Mouse (Mus musculus) heart, embryonic 12.5 days (tissue): ENCODE results near the gene Unc119b. TPM values are rescaled to one million over a fixed set of nuclear protein-coding genes. Genes with fewer than 3 reads are reported as not detected.
"Not testable (repeated sequence)": the region's sequence is repeated elsewhere in the genome, so short reads cannot be mapped to it uniquely, and the experiment has no call there.

Experiments
- ATAC-seq: fragments of 200-750 bp; cut with Nextera tagmentation; 2 replicates; pipeline ENCODE4 v1.8.0; 2017; ENCODE audit warnings: moderate TSS enrichment, moderate library complexity; ENCODE audit not compliant: insufficient number of reproducible peaks, low FRiP score
- H3K27ac ChIP-seq: fragments of 300-500 bp; sonication (generic); 2 replicates; pipeline ENCODE4 v1.5.1; 2016; ENCODE audit warnings: mild to moderate bottlenecking, moderate library complexity; ENCODE audit not compliant: poor library complexity, severe bottlenecking
- H3K27me3 ChIP-seq: fragments of 300-500 bp; sonication (generic); replicated peaks from 2 replicates; pipeline ENCODE4 v1.6.1; 2016; ENCODE audit warnings: mild to moderate bottlenecking, moderate library complexity
- H3K36me3 ChIP-seq: fragments of 300-500 bp; sonication (generic); 2 replicates; pipeline ENCODE4 v1.6.1; 2016; ENCODE audit warnings: mild to moderate bottlenecking, moderate library complexity
- H3K4me1 ChIP-seq: fragments of 300-500 bp; sonication (generic); replicated peaks from 2 replicates; pipeline ENCODE4 v1.6.1; 2016; ENCODE audit warnings: mild to moderate bottlenecking
- H3K4me2 ChIP-seq: fragments of 300-500 bp; sonication (generic); 2 replicates; pipeline ENCODE4 v1.6.1; 2016; ENCODE audit warnings: mild to moderate bottlenecking, moderate library complexity
- H3K4me3 ChIP-seq: fragments of 300-500 bp; sonication (generic); 2 replicates; pipeline ENCODE4 v1.5.1; 2016; ENCODE audit warnings: mild to moderate bottlenecking
- H3K9ac ChIP-seq: fragments of 300-500 bp; sonication (generic); 2 replicates; pipeline ENCODE4 v1.6.1; 2016; ENCODE audit warnings: mild to moderate bottlenecking, moderate library complexity
- H3K9me3 ChIP-seq: fragments of 300-500 bp; sonication (generic); replicated peaks from 2 replicates; pipeline ENCODE4 v1.6.1; 2016; ENCODE audit warnings: mild to moderate bottlenecking, moderate library complexity
- WGBS: fragments of 180-500 bp; shearing (Covaris S2); methylation state at CpG from one replicate; pipeline ENCODE4 v1.1.7; 2016; 5-methylcytosine and 5-hydroxymethylcytosine counted together
- polyA plus RNA-seq: library from polyadenylated mRNA; unstranded; fragments of >200 nt; fragmentation: Nextera tagmentation; extraction: Ambion mirVana; gene quantifications from 2 replicates; pipeline ENCODE4 v1.2.1, GENCODE M21; 2016

The Unc119b gene
- polyA plus RNA-seq, 1 experiment from 2014 or later: 23.2 TPM

DNA sequence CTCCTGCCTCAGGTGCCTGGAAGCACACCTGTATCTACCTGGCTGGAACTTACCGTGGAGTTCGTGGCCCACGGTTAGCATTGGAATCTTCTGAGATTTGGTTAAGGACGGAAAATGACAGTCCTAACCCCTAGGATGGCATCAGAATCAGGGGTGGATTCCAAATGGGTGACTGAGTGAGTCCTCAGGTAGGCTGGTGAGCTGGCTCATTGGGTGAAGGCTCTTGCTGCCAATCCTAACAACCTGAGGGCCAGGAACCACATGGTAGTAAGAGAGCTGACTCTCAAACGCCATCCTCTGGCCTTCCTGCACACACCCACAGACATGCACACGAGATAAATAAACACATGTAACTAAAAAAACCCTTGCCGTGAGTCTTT, 32.0 kb upstream of the Unc119b start:
- H3K9ac ChIP-seq: no peak overlapping the region
- H3K36me3 ChIP-seq: no peaks in the 10 kb centered on the region
- no peak for ATAC-seq
- peaks cover 24% of the 10 kb centered on the region for H3K4me1 ChIP-seq
- H3K27me3 ChIP-seq: no peaks in the 10 kb centered on the region
- WGBS: 77% methylated on average over 7 of the region's 7 CpGs
- no peak overlapping the region for H3K4me2 ChIP-seq
- H3K27ac ChIP-seq: 0 out of 2 replicates have a peak overlapping the region, but pooled peaks have one; percentile 25
- H3K9me3 ChIP-seq: no peaks in the 10 kb centered on the region
- no peak overlapping the region for H3K4me3 ChIP-seq

DNA sequence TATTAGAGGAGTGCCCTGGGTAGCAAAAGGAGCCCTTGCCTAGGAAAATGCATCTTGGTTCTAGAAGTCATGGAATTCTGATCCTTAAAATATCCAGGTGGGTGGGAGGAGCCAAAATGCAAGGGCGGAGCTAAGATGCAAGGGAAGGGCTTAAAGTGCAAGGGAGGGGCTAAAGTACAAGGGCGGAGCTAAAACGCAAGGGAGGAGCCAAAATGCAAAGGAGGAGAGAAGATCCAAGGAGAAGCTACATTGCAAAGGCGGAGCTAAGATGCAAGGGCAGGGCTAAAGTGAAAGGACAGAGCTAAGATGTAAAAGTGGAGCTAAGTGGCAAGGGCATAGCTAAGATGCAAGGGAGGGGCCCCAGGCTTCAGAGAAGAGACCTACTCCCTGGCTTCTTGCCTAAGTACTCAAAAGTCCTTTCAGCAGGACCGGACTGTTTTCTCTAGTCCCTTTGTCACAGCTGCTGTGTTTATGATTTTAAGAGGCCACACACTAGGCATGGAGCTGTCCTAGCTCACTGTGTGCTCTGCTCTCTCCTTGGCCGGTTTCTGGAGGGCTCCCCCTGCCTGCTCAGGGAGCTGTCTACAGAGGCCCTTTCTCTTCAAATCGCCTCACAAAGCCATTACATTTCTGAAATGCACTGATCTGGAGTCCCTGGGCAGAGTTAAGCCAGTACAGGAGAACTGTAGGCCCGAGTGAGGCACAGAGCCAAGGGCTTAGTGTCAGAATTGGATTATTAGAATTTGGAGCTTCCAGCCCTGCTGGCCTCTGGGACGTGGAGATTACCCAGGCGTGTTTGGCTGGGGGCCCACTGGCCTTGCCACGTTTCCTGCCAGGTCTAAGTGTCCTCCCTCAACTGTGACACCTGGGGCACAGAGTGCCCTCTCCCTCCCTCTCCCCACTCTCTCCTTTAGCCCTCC, 31.4 kb upstream of the Unc119b start:
- peak overlapping the region; percentile 25; the same call in 1 of the 2 replicates for H3K27ac ChIP-seq
- H3K27me3 ChIP-seq: no peaks in the 10 kb centered on the region
- H3K36me3 ChIP-seq: no peaks in the 10 kb centered on the region
- H3K4me3 ChIP-seq: no peak overlapping the region
- peaks cover 28% of the 10 kb centered on the region for H3K4me1 ChIP-seq
- no peak overlapping the region for H3K4me2 ChIP-seq
- WGBS: 50% methylated on average over 11 of the region's 11 CpGs
- H3K9ac ChIP-seq: no peak overlapping the region
- ATAC-seq: no peak; the same call in 1 of the 2 replicates
- no peaks in the 10 kb centered on the region for H3K9me3 ChIP-seq

DNA sequence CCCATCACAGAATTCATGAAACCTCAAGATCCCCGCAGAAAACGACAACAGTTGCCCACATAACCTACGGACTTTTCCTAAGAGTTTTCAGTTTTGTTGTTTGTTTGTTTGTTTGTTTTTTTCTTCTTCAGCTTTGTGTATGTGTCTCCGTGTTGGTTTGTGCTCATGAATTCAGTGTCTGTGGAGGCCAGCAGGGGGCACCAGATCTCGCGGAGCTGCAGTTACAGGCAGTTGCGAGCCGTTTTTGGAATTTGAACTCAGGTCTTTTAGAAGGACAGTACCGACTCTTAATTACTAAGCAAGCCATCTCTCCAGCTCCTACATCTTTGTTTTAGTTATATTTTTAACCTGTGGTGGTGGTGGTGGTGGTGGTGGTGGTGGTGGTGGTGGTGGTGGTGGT, 30.6 kb upstream of the Unc119b start:
- no peak overlapping the region for H3K4me3 ChIP-seq
- no peak overlapping the region for H3K9ac ChIP-seq
- ATAC-seq: no peak
- peaks cover 30% of the 10 kb centered on the region for H3K4me1 ChIP-seq
- 53% methylated on average over 9 of the region's 9 CpGs for WGBS
- no peak overlapping the region for H3K4me2 ChIP-seq
- no peak overlapping the region for H3K27ac ChIP-seq
- H3K9me3 ChIP-seq: no peaks in the 10 kb centered on the region
- no peaks in the 10 kb centered on the region for H3K27me3 ChIP-seq
- no peaks in the 10 kb centered on the region for H3K36me3 ChIP-seq

DNA sequence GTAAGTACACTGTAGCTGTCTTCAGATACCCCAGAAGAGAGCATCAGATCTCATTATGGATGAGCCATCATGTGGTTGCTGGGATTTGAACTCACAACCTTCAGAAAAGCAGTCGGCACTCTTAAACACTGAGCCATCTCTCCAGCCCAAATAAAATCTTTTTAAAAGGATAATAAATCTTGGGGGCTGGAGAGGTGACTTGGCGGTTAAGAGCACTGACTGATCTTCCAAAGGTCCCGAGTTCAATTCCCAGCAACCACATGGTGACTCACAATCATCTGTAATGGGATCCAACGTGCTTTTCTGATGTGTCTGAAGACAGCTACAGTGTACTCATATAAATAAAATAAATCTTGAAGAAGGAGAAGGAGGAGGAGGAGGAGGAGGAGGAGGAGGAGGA, 29.7 kb upstream of the Unc119b start:
- 77% methylated on average over 4 of the region's 4 CpGs for WGBS
- not testable (repeated sequence) for H3K9me3 ChIP-seq, H3K4me2 ChIP-seq, ATAC-seq, H3K27ac ChIP-seq, H3K9ac ChIP-seq, H3K27me3 ChIP-seq, H3K36me3 ChIP-seq, H3K4me3 ChIP-seq
- H3K4me1 ChIP-seq: peaks cover 30% of the 10 kb centered on the region

DNA sequence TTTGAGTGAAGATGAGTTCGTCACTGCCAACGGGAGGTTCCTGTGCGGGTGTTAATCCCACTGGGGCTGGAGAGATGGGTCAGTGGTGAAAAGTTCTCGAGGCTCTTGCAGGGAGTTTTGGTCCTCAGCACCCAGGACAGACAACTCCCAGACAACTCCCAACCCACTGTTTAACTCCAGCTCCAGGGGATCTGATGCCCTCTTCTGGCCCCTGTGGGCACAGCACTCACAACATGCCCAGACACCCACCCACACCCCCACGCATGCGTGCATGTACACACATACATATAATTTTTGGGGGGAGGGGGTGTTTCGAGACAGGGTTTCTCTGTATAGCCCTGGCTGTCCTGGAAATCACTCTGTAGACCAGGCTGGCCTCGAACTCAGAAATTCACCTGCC, 28.8 kb upstream of the Unc119b start:
- H3K27me3 ChIP-seq: no peaks in the 10 kb centered on the region
- H3K4me3 ChIP-seq: no peak overlapping the region

DNA sequence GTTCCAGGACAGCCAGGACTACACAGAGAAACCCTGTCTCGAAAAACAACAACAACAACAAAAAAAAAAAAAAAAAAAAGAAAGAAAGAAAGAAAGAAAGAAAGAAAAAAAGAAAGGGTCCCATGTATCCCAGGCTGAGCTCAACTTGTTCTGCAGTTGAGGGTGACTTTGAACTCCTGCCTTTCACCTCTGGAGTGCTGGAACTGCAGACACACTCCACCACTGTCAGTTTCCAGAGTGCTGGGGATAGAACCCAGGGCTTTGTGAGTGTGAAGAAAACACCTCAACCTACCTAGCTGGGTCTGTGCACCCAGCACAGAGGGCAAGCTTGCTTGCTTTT, 27.1 kb upstream of the Unc119b start:
- not testable (repeated sequence) for ATAC-seq, H3K27me3 ChIP-seq, H3K4me2 ChIP-seq, H3K9me3 ChIP-seq, H3K9ac ChIP-seq, H3K27ac ChIP-seq, H3K4me3 ChIP-seq, H3K36me3 ChIP-seq
- WGBS: 82% methylated on average over 1 of the region's 1 CpGs
- H3K4me1 ChIP-seq: peaks cover 18% of the 10 kb centered on the region

More for the DNA sequence above, 28.8 kb upstream of the Unc119b start:
- no peak overlapping the region for H3K27ac ChIP-seq
- WGBS: 35% methylated on average over 8 of the region's 8 CpGs
- peaks cover 23% of the 10 kb centered on the region for H3K4me1 ChIP-seq
- no peaks in the 10 kb centered on the region for H3K9me3 ChIP-seq
- H3K4me2 ChIP-seq: peak overlapping the region; percentile 18; the same call in 1 of the 2 replicates
- no peak for ATAC-seq
- H3K9ac ChIP-seq: no peak overlapping the region
- no peaks in the 10 kb centered on the region for H3K36me3 ChIP-seq

DNA sequence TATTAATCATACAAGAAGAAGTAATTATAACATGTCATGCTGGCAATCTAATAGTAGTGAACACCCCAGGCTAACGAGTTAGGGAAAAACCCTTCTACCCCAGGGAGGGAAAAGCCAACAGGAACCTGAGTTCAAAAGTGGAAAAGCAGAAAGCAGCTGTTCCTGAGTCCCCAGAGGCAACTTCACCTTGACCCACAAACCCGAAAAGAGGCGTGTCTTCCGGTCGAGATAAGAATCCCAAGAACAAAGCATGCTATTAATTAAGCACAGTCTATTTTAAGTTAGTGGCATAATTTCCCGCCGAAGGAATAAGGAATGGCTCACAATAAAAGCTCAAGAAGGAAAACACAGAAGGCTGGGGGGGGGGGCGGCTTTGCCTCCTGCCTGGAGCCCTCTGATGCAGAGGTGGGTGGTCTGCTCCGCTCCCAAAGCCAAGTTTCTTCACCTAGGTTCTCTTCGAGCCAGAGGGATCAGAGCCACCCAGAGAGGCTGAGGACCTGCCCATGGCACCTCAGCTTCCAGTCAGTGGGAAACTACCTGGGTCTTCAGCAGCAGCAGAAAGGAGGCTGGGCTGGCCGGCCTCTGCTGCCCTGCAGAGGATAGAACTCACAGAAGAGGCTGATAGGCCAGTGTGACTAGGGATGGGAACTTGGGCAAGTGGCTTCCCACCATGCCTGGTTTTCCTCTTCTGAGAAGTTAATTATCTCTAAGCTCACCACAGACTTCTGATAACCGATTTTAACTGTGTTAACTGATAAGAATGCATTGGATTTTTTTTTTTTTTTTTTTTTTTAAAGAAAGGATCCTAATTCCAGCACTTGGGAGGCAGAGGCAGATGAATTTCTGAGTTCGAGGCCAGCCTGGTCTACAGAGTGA, 26.5 kb upstream of the Unc119b start:
- ATAC-seq: no peak
- no peaks in the 10 kb centered on the region for H3K27me3 ChIP-seq
- no peak overlapping the region for H3K4me3 ChIP-seq
- H3K27ac ChIP-seq: no peak overlapping the region
- H3K36me3 ChIP-seq: no peaks in the 10 kb centered on the region
- H3K4me2 ChIP-seq: no peak overlapping the region
- peaks cover 18% of the 10 kb centered on the region for H3K4me1 ChIP-seq
- no peak overlapping the region for H3K9ac ChIP-seq
- 38% methylated on average over 13 of the region's 13 CpGs for WGBS
- H3K9me3 ChIP-seq: no peaks in the 10 kb centered on the region

DNA sequence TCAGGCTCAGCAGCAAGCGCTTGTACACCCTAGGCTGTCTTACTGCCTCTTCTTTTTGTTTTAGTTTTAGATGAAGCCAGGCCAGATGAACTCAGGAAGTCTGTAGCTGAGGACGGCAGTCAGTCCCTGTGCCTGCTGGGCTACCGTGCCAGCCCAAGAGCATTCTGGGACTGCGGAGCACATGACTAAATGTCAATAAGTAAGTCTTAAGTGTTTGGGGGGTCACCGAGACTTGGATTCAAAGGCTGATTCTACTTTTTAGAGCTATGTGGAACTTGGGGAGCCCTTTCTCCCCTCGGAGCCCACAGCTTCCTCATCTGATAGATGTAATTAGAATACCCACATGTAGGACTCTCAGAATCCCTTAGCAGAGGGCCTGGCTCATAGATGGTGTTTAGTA, 25.9 kb upstream of the Unc119b start:
- H3K27ac ChIP-seq: no peak overlapping the region
- no peak overlapping the region for H3K4me2 ChIP-seq
- no peaks in the 10 kb centered on the region for H3K27me3 ChIP-seq
- no peaks in the 10 kb centered on the region for H3K9me3 ChIP-seq
- no peak for ATAC-seq
- no peak overlapping the region for H3K9ac ChIP-seq
- H3K36me3 ChIP-seq: no peaks in the 10 kb centered on the region
- H3K4me1 ChIP-seq: peaks cover 19% of the 10 kb centered on the region
- WGBS: 75% methylated on average over 6 of the region's 6 CpGs
- H3K4me3 ChIP-seq: no peak overlapping the region

DNA sequence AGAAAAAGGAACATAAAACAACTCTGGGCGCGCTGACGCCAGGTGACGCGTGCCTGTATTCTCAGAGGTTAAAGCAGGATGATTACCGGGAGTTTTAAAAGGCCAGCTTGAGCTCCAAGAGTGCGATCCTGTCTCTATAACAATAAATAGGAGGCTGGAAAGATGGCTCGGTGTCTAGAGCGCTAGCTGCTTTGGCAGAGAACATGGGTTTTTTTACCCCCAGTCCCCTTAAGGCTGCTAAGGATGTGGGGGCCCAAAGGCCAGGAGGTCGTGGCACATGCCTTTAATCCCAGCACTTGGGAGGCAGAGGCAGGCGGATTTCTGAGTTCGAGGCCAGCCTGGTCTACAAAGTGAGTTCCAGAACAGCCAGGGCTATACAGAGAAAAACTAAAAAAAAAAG, 24.4 kb upstream of the Unc119b start:
- Histone ChIP-seq H3K9me3 (no peaks in the 10 kb centered on the region), H3K36me3 (no peaks in the 10 kb centered on the region), H3K9ac (peak overlapping the region; percentile 77), H3K4me2 (peak overlapping the region; percentile 83), H3K27me3 (no peaks in the 10 kb centered on the region), H3K4me3 (peak overlapping the region; percentile 91), H3K27ac (peak overlapping the region; percentile 96), H3K4me1 (peaks cover 34% of the 10 kb centered on the region)
- no peak for ATAC-seq
- 40% methylated on average over 12 of the region's 12 CpGs for WGBS

DNA sequence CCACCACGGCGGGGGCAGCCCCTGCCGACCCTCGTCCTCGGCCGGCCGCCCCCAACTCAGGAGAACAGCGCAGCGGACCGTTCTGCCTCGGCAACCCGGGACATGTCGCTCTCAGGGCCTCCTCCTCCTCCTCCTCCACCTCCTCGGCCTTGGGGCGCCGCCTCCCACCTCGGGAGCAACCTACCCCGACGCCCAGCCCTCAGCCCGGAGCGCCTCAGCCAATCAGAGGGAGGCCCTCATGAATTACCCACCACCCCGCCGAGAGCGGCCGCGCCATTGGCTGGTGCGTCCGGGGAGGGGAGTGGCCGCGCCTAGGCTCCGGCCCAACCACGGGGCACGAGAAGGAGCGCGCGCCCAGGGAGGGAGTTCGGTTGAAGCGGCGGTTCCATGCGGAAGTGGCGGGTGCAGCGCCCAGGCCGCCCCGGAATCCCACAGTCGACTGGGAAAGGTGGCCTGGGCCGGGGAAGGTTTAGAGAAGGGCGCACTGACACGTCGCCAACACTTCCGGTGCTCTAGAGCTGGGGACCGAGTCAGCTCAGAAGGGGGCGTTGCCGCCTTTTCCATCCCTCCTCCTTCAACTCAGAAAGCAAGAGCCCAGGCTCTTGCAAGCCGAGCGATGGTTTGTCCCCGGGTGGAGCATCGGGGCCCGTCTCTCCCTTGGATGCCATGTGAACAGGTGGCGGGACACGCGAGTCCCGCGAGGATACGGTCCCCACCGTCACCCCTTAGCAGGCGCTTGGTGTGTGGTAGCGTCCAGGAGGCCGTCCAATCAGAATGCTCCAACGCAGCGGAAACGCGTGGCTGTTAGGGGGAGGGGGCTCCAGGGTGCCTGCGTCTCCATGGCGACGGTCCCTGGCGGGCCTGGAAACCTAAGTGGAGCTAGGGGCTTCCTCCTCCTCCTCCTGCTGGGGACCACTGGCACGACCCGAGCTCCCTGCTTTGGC, 23.5 kb upstream of the Unc119b start, which contains the start of gene Mlec:
Mlec (minus strand) TSS at position 140 of the 944 bp plus-strand sequence.
- H3K9me3 ChIP-seq: no peaks in the 10 kb centered on the region
- H3K9ac ChIP-seq: peak within 1 kb of the TSS; percentile 98
- ATAC-seq: peak; percentile 99
- H3K4me1 ChIP-seq: peaks cover 41% of the 10 kb centered on the region
- peak within 1 kb of the TSS; percentile 91 for H3K4me3 ChIP-seq
- peak within 1 kb of the TSS; percentile 96 for H3K27ac ChIP-seq
- H3K27me3 ChIP-seq: no peaks in the 10 kb centered on the region
- under 1% methylated on average over 74 of the region's 78 CpGs for WGBS
- H3K36me3 ChIP-seq: 0 out of 2 replicates have a peak, but pooled peaks cover 3% of the 10 kb centered on the region
- peak within 1 kb of the TSS; percentile 83 for H3K4me2 ChIP-seq
